Comparison of ENCODE assay signal across 7 mouse cellular contexts in the genomic region with DNA sequence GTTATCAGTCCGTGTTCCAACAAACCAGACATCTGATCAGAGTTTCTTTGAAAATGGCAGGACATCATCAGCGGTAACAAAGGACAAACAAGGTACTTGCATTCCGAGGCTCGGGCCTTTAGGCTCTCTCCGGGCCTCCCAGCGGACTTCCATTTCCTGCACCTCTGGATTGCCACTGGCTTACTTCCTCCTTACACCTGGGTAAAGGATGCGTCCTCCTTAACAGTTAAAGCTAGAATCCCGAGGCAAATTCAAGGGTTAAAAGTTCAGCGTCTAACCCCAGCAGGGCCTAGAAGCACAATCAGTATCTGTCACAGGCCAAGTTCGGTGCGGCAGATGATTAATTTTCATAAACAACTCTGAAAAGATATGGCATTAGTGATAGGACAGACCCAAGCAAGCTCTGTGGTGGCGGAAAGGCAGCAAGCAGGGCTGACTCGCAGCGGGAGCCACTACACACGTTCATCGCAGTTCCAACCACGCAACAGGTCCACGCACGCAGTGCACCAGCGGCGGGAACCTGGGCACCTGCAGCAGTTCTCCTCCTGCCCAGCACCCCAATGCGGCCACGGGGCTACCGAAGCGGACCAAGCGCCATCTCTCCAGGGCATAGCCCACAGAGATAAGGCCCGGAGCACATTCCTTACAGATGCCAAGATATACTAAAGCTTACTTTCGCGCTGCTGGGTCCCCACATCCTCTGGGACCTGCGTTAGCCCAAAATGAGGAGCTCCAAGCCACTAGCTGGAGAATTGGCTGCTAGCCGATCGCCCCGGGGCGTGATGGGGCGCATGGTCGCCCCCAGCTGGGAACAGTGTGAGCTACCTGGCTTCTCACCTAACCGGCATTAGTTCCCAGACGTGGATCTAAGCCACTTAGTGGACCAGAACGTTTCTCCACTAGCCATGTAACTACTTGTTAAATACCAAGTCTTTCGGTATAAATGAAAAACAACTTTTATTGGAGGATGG. TPM values are rescaled to one million over a fixed set of nuclear protein-coding genes. Genes with fewer than 3 reads are reported as not detected.
DNase-seq lines count a peak whose midpoint lies in the region; ATAC-seq and TF ChIP-seq lines count a peak whose summit lies in the region.

No protein-coding gene starts in this region.

- H3K27ac ChIP-seq in ES-Bruce4 (ENCODE audit: insufficient read depth, low read length), result no peak overlapping the region
- peak overlapping the region; percentile 85; the same call in 1 of the 2 replicates for H3K27ac ChIP-seq in embryonic facial prominence, embryonic 14.5 days (replicated peaks; ENCODE audit: low read depth, low read length)

- no peaks in the 10 kb centered on the region for H3K27me3 ChIP-seq in ES-Bruce4 (ENCODE audit: control insufficient read depth, insufficient read depth, low read length, poor library complexity, severe bottlenecking)
- H3K27me3 ChIP-seq in embryonic facial prominence, embryonic 14.5 days (replicated peaks; ENCODE audit: control insufficient read depth, insufficient read depth, low read length), result no peaks in the 10 kb centered on the region

- no peak for TF ChIP-seq EP300 in ES-Bruce4 (IDR thresholded peaks at IDR 0.05; ENCODE audit: insufficient read depth, low read depth, low read length)

- H3K9me3 ChIP-seq in ES-Bruce4 (replicated peaks; ENCODE audit: control insufficient read depth, insufficient read depth, low read length, poor library complexity, severe bottlenecking), result no peaks in the 10 kb centered on the region
- no peaks in the 10 kb centered on the region for H3K9me3 ChIP-seq in embryonic facial prominence, embryonic 14.5 days (ENCODE audit: control insufficient read depth, low read length)

- 3% methylated on average over 40 of the region's 40 CpGs for WGBS in embryonic facial prominence, embryonic 14.5 days

- H3K9ac ChIP-seq in ES-Bruce4 (ENCODE audit: low read depth, poor library complexity, severe bottlenecking), result peak overlapping the region; percentile 76
- H3K9ac ChIP-seq in embryonic facial prominence, embryonic 14.5 days (ENCODE audit: low read depth, low read length), result peak overlapping the region; percentile 76

- intact Hi-C loops in heart, postnatal 36 days (cut with DNase I), result loop anchor here (5.0 kb wide), 3 partner anchors 81 to 209 kb away; a partner anchor contains a TSS

- H3K36me3 ChIP-seq in ES-Bruce4 (ENCODE audit: control insufficient read depth, insufficient read depth, low read length, poor library complexity, severe bottlenecking), result no peaks in the 10 kb centered on the region
- no peaks in the 10 kb centered on the region for H3K36me3 ChIP-seq in embryonic facial prominence, embryonic 14.5 days (ENCODE audit: control insufficient read depth, insufficient read depth, low read length)

- DNase-seq in adrenal gland, postnatal 25 days, result peak; percentile 46
- DNase-seq in embryonic facial prominence, embryonic 14.5 days (ENCODE audit: low spot score), result peak; percentile 68
- DNase-seq in heart, postnatal 36 days, result peak; percentile 55 to 58
- DNase-seq in layer of hippocampus, postnatal 10 days (ENCODE audit: low spot score in 2 of 2), result peak; percentile 41 to 46
- DNase-seq in right cerebral cortex, postnatal 25 days, result peak; percentile 43

- H3K4me1 ChIP-seq in ES-Bruce4 (ENCODE audit: control insufficient read depth, insufficient read depth, low read length), result no peaks in the 10 kb centered on the region
- H3K4me1 ChIP-seq in embryonic facial prominence, embryonic 14.5 days (ENCODE audit: control insufficient read depth, insufficient read depth, low read length), result peaks cover 10% of the 10 kb centered on the region

- peak overlapping the region; percentile 80 for H3K4me3 ChIP-seq in ES-Bruce4 (ENCODE audit: low read depth, low read length)
- peak overlapping the region; percentile 75 for H3K4me3 ChIP-seq in embryonic facial prominence, embryonic 14.5 days (ENCODE audit: low read depth, low read length)

- H3K4me2 ChIP-seq in embryonic facial prominence, embryonic 14.5 days (ENCODE audit: low read depth, low read length), result peak overlapping the region; percentile 97

- peak; percentile 20 for TF ChIP-seq CTCF in ES-Bruce4 (IDR thresholded peaks at IDR 0.05; ENCODE audit: low read depth, low read length)

- TF ChIP-seq POLR2A in ES-Bruce4 (IDR thresholded peaks at IDR 0.05; ENCODE audit: insufficient read depth, low read length), result no peak

- no peak for ATAC-seq in embryonic facial prominence, embryonic 14.5 days (ENCODE audit: low read depth)
- peak; percentile 55 for ATAC-seq in megakaryocyte, adult 5-6 weeks (ENCODE audit: poor library complexity, severe bottlenecking)

RNA-seq across cellular contexts. Expression of a gene that starts 1.0 kb away (rescaled TPM):
- 20.9 and 24.9 TPM in 2 replicates for polyA plus RNA-seq in ES-Bruce4 (2011; ENCODE audit: insufficient read depth, insufficient read length, low read depth, missing spikeins)
- 12.8 and 15.4 TPM in 2 replicates for total RNA-seq in adrenal gland, postnatal 25 days (2021)
- 13.5 and 14.1 TPM in 2 replicates for polyA plus RNA-seq in embryonic facial prominence, embryonic 14.5 days (2014; fragmentation: Nextera tagmentation; extraction: Ambion mirVana)
- 10 to 100 TPM; 15.8 to 18.3 TPM for total RNA-seq in heart, postnatal 36 days (2021)
- 1 to 10 TPM; 7.4 to 9.2 TPM for total RNA-seq in layer of hippocampus, postnatal 10 days (2021)
- total RNA-seq in megakaryocyte, adult 5-6 weeks (2015), result 1.8 and 3.9 TPM in 2 replicates
- total RNA-seq in megakaryocyte, adult 5-6 weeks (2017), result 1.7 and 5.0 TPM in 2 replicates
